Mouse (Mus musculus): Measurements from ENCODE around the gene Tmem203. TPM values are rescaled to one million over a fixed set of nuclear protein-coding genes. Genes with fewer than 3 reads are reported as not detected.

The Tmem203 gene
- polyA plus RNA-seq, 1 experiment from 2014 or later: 39.7 TPM

DNA sequence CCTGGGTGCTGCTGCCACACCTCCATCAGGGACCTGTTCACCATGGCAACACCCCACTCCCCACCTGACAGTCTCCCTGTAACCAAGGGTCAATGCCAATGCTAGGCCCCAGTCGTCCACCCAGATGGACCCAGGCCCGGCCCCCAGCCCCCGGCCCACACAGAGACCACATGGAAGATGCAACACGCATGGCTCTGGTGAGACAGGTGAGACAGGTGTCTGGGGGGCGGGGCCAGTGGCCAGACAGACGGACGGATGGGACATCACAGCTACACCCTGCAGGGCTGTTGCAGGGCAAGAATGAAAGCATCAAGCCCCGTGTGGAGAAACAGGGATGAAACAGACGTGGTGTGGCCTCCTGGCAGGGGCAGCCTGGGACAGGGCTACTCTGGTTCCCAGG, 38.5 kb downstream of the Tmem203 start:
- no peak overlapping the region for H3K4me2 ChIP-seq (replicated peaks; ENCODE audit: low read depth)
- no peak for ATAC-seq (ENCODE audit: low FRiP score, low TSS enrichment)
- no peak overlapping the region for H3K27ac ChIP-seq (replicated peaks)
- no peaks in the 10 kb centered on the region for H3K9me3 ChIP-seq (ENCODE audit: control insufficient read depth, low read length)
- no peak for DNase-seq (ENCODE audit: low spot score)
- TF ChIP-seq CTCF (IDR thresholded peaks at IDR 0.05; ENCODE audit: low read depth): no peak
- no peak for TF ChIP-seq EP300 (optimal IDR thresholded peaks at IDR 0.05)
- WGBS: 69% methylated on average over 9 of the region's 9 CpGs
- peaks cover 2% of the 10 kb centered on the region; the same call in 1 of the 2 replicates for H3K4me1 ChIP-seq (replicated peaks; ENCODE audit: control insufficient read depth, insufficient read depth)
- H3K27me3 ChIP-seq (ENCODE audit: control insufficient read depth, insufficient read depth, low read length): peaks cover 8% of the 10 kb centered on the region; the same call in 1 of the 2 replicates
- H3K4me3 ChIP-seq (ENCODE audit: low read depth, low read length): no peak overlapping the region
- no peaks in the 10 kb centered on the region for H3K36me3 ChIP-seq (ENCODE audit: control insufficient read depth, insufficient read depth, low read length)
- H3K9ac ChIP-seq (ENCODE audit: low read length): no peak overlapping the region

DNA sequence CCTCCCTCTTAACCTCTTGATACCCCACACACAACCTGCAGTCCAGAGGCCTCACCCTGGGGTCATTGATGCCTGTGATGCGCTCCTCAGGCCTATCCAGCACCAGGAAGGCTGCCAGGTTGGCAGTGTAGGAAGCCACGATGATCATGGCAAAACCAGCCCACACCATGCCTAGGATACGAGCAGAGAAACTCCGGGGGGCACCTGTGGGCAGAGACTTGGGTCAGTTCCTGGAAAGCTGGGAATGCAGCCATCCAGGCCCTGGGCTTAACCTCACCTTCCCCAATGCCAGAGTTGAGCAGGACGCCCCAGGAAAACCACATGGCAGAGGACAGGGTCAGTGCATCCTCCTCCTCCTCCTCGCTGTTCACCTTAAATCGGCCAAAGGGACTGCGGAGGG, 41.9 kb downstream of the Tmem203 start:
- no peaks in the 10 kb centered on the region for H3K27me3 ChIP-seq (ENCODE audit: control insufficient read depth, insufficient read depth, low read length)
- no peaks in the 10 kb centered on the region for H3K9me3 ChIP-seq (ENCODE audit: control insufficient read depth, low read length)
- DNase-seq (ENCODE audit: low spot score) (no peak), ATAC-seq (ENCODE audit: low FRiP score, low TSS enrichment) (no peak)
- TF ChIP-seq EP300 (optimal IDR thresholded peaks at IDR 0.05) (no peak), CTCF (IDR thresholded peaks at IDR 0.05; ENCODE audit: low read depth) (no peak)
- H3K9ac ChIP-seq (ENCODE audit: low read length): no peak overlapping the region
- H3K36me3 ChIP-seq (ENCODE audit: control insufficient read depth, insufficient read depth, low read length): no peaks in the 10 kb centered on the region
- 75% methylated on average over 8 of the region's 8 CpGs for WGBS
- no peaks in the 10 kb centered on the region for H3K4me1 ChIP-seq (replicated peaks; ENCODE audit: control insufficient read depth, insufficient read depth)
- no peak overlapping the region for H3K27ac ChIP-seq (replicated peaks)
- H3K4me2 ChIP-seq (replicated peaks; ENCODE audit: low read depth): no peak overlapping the region
- no peak overlapping the region for H3K4me3 ChIP-seq (ENCODE audit: low read depth, low read length)

DNA sequence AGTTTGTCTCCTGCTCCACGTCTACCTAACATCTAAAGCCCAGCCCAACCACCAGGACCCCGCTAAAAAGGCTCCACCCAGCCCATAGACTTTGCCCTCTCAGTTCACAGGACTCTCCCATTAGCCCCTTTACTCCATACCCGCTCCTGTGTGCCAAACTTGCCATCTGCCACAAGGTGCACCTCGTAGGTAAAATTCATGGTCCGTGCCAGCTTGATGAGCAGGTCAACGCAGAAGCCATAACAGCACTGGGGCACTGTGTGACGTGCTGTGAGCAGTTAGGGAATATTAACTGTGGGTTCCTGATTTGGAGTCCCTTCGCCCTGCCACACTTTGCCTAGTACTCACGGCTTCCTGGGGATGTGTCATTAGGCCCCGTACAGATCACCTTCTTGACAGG, 42.8 kb downstream of the Tmem203 start:
- H3K27me3 ChIP-seq (ENCODE audit: control insufficient read depth, insufficient read depth, low read length): no peaks in the 10 kb centered on the region
- H3K36me3 ChIP-seq (ENCODE audit: control insufficient read depth, insufficient read depth, low read length): no peaks in the 10 kb centered on the region
- no peak for ATAC-seq (ENCODE audit: low FRiP score, low TSS enrichment)
- H3K27ac ChIP-seq (replicated peaks): no peak overlapping the region
- 73% methylated on average over 10 of the region's 10 CpGs for WGBS
- no peak overlapping the region for H3K9ac ChIP-seq (ENCODE audit: low read length)
- no peaks in the 10 kb centered on the region for H3K4me1 ChIP-seq (replicated peaks; ENCODE audit: control insufficient read depth, insufficient read depth)
- DNase-seq (ENCODE audit: low spot score): no peak
- no peak overlapping the region for H3K4me3 ChIP-seq (ENCODE audit: low read depth, low read length)
- no peak overlapping the region for H3K4me2 ChIP-seq (replicated peaks; ENCODE audit: low read depth)
- TF ChIP-seq CTCF (IDR thresholded peaks at IDR 0.05; ENCODE audit: low read depth) (no peak), EP300 (optimal IDR thresholded peaks at IDR 0.05) (no peak)
- no peaks in the 10 kb centered on the region for H3K9me3 ChIP-seq (ENCODE audit: control insufficient read depth, low read length)

DNA sequence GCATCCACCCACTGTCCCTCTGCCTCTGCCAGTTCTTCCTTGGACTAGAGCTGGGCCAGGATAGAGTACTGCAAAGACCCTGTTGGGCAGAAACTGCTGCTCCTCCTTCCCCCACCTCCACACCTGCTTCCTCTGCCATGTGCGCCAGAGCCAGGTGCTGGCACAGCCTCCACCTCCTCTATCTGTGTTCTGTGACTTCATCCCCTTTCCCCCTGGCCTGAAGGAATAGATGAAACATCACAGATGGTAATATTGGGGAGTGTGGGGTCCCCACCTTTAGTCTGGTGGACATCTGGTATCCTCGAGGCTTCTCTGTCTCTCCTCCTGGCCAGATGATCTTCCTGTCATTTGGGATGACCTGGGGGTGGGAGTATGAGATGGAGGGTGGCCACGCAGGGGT, 48.2 kb downstream of the Tmem203 start:
- Histone ChIP-seq H3K4me2 (replicated peaks; ENCODE audit: low read depth) (no peak overlapping the region), H3K9ac (ENCODE audit: low read length) (no peak overlapping the region), H3K9me3 (ENCODE audit: control insufficient read depth, low read length) (no peaks in the 10 kb centered on the region), H3K36me3 (ENCODE audit: control insufficient read depth, insufficient read depth, low read length) (no peaks in the 10 kb centered on the region), H3K27ac (replicated peaks) (no peak overlapping the region), H3K4me1 (replicated peaks; ENCODE audit: control insufficient read depth, insufficient read depth) (0 out of 2 replicates have a peak, but pooled peaks cover 2% of the 10 kb centered on the region), H3K4me3 (ENCODE audit: low read depth, low read length) (no peak overlapping the region), H3K27me3 (ENCODE audit: control insufficient read depth, insufficient read depth, low read length) (no peaks in the 10 kb centered on the region)
- TF ChIP-seq CTCF (IDR thresholded peaks at IDR 0.05; ENCODE audit: low read depth) (no peak), EP300 (optimal IDR thresholded peaks at IDR 0.05) (no peak)
- WGBS: 66% methylated on average over 3 of the region's 3 CpGs
- ATAC-seq (ENCODE audit: low FRiP score, low TSS enrichment) (no peak), DNase-seq (ENCODE audit: low spot score) (no peak)

DNA sequence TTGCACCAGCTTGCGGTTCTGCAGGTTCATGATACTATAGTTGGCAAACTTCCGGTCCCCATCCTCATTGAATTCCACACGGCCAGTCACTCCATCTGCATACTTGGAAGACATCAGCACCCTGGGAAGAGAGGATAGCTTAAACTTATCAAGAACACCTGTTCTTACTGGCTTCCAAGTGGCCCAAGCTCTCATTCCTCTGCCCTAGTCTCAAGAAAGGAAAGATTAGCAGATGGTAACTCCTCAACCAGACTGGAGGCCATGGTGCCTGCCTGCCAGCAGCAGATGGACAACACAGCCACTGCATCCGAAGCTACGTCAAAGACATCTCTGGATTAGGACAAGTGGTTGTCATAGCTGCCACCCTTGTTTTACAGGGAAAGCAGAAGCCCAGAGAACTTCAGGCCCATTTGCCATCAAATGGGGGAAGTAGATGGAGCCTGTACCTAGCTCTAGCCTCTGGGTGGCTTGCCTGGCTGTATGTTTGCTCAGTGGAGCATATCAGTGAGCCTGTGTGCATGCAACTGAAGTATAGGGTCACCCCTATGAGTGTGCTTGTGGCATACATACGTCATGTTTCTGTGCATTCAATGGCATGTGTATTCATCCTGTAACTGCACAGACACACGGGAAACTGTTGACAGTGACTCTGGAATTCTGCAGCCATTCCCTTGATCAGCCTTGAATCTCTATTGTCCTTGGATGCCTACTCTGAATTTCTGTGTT, 48.9 kb downstream of the Tmem203 start:
- Histone ChIP-seq H3K27ac (replicated peaks) (no peak overlapping the region), H3K9me3 (ENCODE audit: control insufficient read depth, low read length) (no peaks in the 10 kb centered on the region), H3K9ac (ENCODE audit: low read length) (no peak overlapping the region), H3K4me2 (replicated peaks; ENCODE audit: low read depth) (peak overlapping the region; percentile 69; the same call in 1 of the 2 replicates), H3K36me3 (ENCODE audit: control insufficient read depth, insufficient read depth, low read length) (no peaks in the 10 kb centered on the region), H3K4me3 (ENCODE audit: low read depth, low read length) (no peak overlapping the region), H3K27me3 (ENCODE audit: control insufficient read depth, insufficient read depth, low read length) (no peaks in the 10 kb centered on the region), H3K4me1 (replicated peaks; ENCODE audit: control insufficient read depth, insufficient read depth) (0 out of 2 replicates have a peak, but pooled peaks cover 2% of the 10 kb centered on the region)
- TF ChIP-seq EP300 (optimal IDR thresholded peaks at IDR 0.05) (no peak), CTCF (IDR thresholded peaks at IDR 0.05; ENCODE audit: low read depth) (no peak)
- no peak for DNase-seq (ENCODE audit: low spot score)
- 71% methylated on average over 7 of the region's 7 CpGs for WGBS
- peak; percentile 63; the same call in 1 of the 2 replicates for ATAC-seq (ENCODE audit: low FRiP score, low TSS enrichment)
